Mouse (Mus musculus) myocyte (in vitro differentiated cells): ENCODE measurements around the gene H2-Ob.

Experiments used
- CEBPB ChIP-seq: IDR thresholded peaks from 2 replicates; pipeline ENCODE4 v1.6.1; 2011; ENCODE audit warnings: mild to moderate bottlenecking, moderate library complexity; ENCODE audit not compliant: poor library complexity, insufficient read depth, severe bottlenecking
- E2F4 ChIP-seq: IDR thresholded peaks from one replicate; pipeline ENCODE4 v1.6.1; 2011; ENCODE audit warnings: mild to moderate bottlenecking, control low read depth, moderate library complexity; ENCODE audit not compliant: insufficient read depth
- MAX ChIP-seq: IDR thresholded peaks from one replicate; pipeline ENCODE4 v1.6.1; 2011; ENCODE audit warnings: low read depth, mild to moderate bottlenecking, control low read depth
- MYOD1 ChIP-seq, 3 experiments: IDR thresholded peaks; one replicate each; pipeline ENCODE4 v1.6.1; 2011; ENCODE audit warnings: control low read depth in 2 of 3, low read depth in 2 of 3, mild to moderate bottlenecking in 2 of 3, moderate library complexity in 1 of 3; ENCODE audit not compliant: insufficient read length in 2 of 3, control insufficient read depth in 1 of 3
- MYOG ChIP-seq, 3 experiments: IDR thresholded peaks; one replicate each; pipeline ENCODE4 v1.6.1; 2011; ENCODE audit warnings: control low read depth in 2 of 3, low read depth in 2 of 3, mild to moderate bottlenecking in 2 of 3; ENCODE audit not compliant: insufficient read length in 2 of 3, control insufficient read depth in 1 of 3, insufficient read depth in 1 of 3
- POLR2A ChIP-seq: IDR thresholded peaks from one replicate; pipeline ENCODE4 v1.6.1; 2011; ENCODE audit warnings: low read depth, mild to moderate bottlenecking, control low read depth, moderate library complexity; ENCODE audit not compliant: insufficient read length
- POLR2AphosphoS2 ChIP-seq: IDR thresholded peaks from one replicate; pipeline ENCODE4 v1.6.1; 2011; ENCODE audit warnings: low read depth, control low read depth; ENCODE audit not compliant: insufficient read length
- REST ChIP-seq: IDR thresholded peaks from one replicate; pipeline ENCODE4 v1.6.1; 2011; ENCODE audit warnings: mild to moderate bottlenecking, control low read depth, moderate library complexity; ENCODE audit not compliant: insufficient read depth, insufficient read length
- TCF12 ChIP-seq: IDR thresholded peaks from one replicate; pipeline ENCODE4 v1.6.1; 2011; ENCODE audit warnings: mild to moderate bottlenecking, control low read depth; ENCODE audit not compliant: poor library complexity, insufficient read depth, severe bottlenecking
- USF1 ChIP-seq: IDR thresholded peaks from one replicate; pipeline ENCODE4 v1.6.1; 2011; ENCODE audit warnings: low read depth, mild to moderate bottlenecking, control low read depth, moderate library complexity

GRCm38 (mm10) chr17:34261502-34261901, 22.8 kb downstream of the H2-Ob start:
- TF ChIP-seq USF1 (no peak), POLR2A (no peak), POLR2AphosphoS2 (no peak), MYOG (IDR thresholded peaks at IDR 0.05; ENCODE audit: control insufficient read depth in 1 of 3, insufficient read depth in 1 of 3, insufficient read length in 2 of 3, low read depth in 2 of 3) (no peak), MYOD1 (IDR thresholded peaks at IDR 0.05; ENCODE audit: control insufficient read depth in 1 of 3, insufficient read length in 2 of 3, low read depth in 2 of 3) (no peak), TCF12 (no peak), CEBPB (no peak), MAX (no peak), E2F4 (no peak), REST (no peak)
